Mouse (Mus musculus) thymus, postnatal 0 days (tissue): ENCODE measurements around the gene Tas1r2. TPM values are rescaled to one million over a fixed set of nuclear protein-coding genes. Genes with fewer than 3 reads are reported as not detected.

Source experiments
- DNase-seq: peaks from one replicate; pipeline ENCODE4 v3.0.0-alpha.2; 2015; ENCODE audit warnings: low spot score
- polyA plus RNA-seq: library from polyadenylated mRNA; unstranded; fragments of >200 nt; fragmentation: Nextera tagmentation; extraction: Ambion mirVana; gene quantifications from 2 replicates; pipeline ENCODE4 v1.2.1, GENCODE M21; 2015

Gene Tas1r2
- polyA plus RNA-seq, 1 experiment from 2014 or later: not detected

GRCm38 (mm10) chr4:139637847-139638246, 15.5 kb upstream of the Tas1r2 start:
- no peak for DNase-seq

DNA sequence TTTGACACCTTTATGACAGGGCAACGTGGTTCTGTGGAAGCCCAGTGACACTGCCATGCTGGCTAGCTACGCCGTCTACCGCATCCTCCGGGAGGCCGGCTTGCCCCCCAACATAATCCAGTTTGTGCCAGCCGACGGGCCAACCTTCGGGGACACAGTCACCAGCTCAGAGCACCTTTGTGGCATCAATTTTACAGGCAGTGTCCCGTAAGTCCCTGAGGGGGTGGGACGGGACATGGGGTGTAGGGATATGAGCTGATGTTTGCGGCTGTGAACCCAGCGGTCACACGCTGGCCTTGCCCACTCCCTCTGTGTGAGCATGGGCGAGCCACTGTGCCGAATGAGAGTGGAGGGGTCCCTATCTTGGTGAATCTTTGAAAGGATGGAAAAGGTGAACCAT, 15.0 kb upstream of the Tas1r2 start:
- DNase-seq: no peak

- DNase-seq: no peak
Observed at GRCm38 (mm10) chr4:139639801-139640200, 13.5 kb upstream of the Tas1r2 start.

- DNase-seq: no peak
Observed at GRCm38 (mm10) chr4:139640333-139640732, 13.0 kb upstream of the Tas1r2 start.

DNA sequence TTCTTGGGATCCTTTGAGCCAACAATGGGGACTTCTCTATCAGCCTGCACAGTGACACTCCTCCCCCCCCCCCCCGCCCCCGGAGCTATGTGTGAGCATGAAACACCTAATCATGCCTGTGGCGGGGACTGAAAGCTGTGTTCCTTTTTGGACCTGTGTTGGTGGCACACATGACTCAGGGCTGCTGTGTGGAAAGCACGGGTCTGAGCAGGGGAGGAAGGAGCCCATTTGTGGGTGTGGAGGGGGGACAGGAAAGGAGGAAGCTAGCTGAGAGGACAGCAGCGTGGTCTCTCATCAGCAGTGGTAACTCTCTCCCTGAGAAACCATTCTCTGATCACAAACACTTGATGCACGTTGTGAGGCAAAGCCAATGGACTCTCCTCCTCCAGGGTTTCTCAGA, 12.6 kb upstream of the Tas1r2 start:
- no peak for DNase-seq

DNA sequence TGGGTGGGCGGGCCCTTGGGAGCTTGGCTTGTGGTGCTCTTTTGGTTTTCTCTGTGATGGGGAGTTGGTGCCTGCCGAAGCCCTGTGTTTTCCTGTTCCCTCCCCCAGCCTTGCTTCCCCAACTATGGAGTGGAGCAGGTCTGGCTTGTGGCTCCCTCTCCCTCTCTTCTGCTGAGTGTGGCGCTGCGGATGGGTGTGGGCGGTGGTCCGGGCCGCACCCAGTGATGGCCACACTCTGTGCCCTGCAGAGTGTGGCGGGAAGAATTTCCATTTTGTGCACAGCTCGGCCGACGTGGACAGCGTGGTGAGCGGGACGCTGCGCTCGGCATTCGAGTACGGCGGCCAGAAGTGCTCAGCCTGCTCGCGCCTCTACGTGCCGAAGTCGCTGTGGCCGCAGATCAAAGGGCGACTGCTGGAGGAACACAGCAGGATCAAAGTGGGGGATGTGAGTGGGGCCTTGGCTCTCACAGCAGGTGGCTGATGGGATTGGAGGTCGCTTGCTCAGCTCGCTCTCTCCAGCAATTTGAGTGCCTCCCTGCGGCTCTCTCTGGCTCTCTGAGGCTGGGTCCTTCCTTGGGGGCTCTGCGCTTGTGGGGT, 11.4 kb upstream of the Tas1r2 start:
- DNase-seq: peak; percentile 59

DNA sequence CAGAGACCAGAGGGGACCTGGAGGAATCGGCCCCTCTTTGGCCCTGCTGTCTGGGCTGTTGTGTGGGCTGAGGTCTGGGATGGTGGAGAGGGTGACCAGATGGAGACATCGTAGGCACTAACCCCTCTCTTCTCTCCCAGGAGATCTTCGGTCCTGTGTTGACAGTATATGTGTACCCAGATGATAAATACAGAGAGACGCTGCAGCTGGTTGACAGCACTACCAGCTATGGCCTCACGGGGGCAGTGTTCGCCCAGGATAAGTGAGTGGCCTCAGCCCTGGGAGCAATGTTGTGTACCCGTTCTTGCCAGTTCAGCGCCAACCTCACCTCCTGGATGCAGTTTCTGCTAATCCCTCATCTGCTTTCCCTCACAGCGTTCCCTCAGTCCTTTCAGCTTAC, 9.4 kb upstream of the Tas1r2 start:
- peak; percentile 80 for DNase-seq

- peak; percentile 16 for DNase-seq
Observed at GRCm38 (mm10) chr4:139646916-139647315, 6.4 kb upstream of the Tas1r2 start.

- no peak for DNase-seq
Observed at GRCm38 (mm10) chr4:139650086-139650743, 3.1 kb upstream of the Tas1r2 start.

- DNase-seq: no peak
Observed at GRCm38 (mm10) chr4:139650907-139651306, 2.4 kb upstream of the Tas1r2 start.

GRCm38 (mm10) chr4:139661897-139662296, 8.6 kb downstream of the Tas1r2 start:
- no peak for DNase-seq

- no peak for DNase-seq
Observed at GRCm38 (mm10) chr4:139667632-139668031, 14.3 kb downstream of the Tas1r2 start.

DNA sequence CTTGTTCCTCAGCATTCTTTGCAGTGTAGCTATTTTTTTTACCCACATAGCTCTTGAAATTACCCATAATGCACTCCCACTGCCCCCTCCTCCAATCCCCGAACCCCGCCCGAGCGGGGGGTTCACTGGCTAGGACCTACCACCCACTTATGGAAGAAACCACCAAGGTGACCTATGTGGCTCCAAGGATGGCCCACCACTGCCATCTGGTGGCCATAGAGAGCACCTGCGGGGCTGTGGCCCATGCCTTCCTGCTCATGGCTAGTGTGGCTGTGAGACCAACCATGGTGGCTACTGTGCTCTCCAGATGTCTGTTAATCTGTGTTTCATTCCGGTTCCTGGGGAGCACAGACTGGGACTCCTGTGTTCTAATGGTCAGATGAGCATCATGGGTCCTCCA, 16.5 kb downstream of the Tas1r2 start:
- DNase-seq: peak; percentile 69

DNA sequence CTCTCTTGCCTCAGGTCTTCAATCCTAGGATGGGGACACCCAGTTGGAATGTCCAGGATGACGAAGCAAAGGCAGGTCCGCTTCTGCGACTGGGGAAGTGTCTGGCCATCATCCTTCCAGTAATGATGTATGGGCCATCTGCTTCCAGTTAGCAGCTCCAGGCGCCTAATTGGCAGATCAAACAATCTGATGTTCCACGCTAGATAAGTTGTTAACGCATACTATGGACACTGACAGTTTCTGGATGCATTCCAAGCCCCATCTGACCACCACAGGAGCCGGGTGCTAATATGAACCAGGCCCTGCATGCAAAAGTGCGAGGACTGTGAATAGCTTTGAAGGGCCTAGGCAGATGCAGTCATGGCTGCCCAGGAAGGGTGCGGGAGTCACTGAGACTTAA, 22.4 kb downstream of the Tas1r2 start:
- DNase-seq: no peak

DNA sequence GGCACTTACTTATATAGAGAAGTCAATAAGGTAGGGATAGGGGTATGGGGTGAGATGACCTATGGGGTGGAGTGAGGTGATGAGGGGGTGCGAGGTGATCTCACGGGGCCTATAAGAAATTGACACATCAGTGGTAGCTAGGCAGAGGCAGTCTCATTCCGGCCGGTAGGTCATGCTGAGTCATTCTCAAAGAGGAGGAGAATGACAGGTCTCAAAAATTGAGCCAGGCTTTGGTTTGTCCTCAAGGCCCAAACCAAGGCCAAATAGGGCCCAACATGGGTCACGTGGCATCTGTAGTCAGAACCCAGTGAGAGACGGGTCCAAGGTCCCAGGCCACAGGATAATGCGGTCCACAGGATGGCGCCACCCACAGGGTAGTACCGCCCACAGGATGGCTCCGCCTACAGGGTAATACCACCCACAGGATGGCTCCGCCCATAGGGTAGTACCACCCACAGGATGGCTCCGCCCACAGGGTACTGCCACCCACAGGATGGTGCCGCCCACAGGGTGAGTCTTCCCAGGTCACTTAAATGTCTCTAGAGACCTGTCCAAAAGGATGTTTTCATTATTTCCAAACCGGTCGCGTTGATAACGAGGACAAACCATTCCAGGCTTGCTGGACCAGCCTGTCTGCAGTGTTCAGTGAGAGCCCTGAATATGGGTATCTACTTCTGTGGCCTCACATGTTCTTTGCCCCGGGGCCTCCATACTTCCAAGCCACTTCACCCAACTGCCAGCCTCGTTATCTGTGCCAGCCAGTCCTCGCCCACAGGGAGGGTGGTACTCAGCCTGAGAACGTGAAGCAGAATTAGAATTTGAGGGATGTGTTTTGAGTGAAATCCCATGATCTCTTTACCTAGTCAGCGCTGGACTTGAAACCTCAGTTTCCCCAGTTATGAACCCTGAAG, 30.6 kb downstream of the Tas1r2 start:
- DNase-seq: no peak

- peak; percentile 30 for DNase-seq
Observed at GRCm38 (mm10) chr4:139684639-139685017, 31.3 kb downstream of the Tas1r2 start.

GRCm38 (mm10) chr4:139688058-139688457, 34.7 kb downstream of the Tas1r2 start:
- no peak for DNase-seq

DNA sequence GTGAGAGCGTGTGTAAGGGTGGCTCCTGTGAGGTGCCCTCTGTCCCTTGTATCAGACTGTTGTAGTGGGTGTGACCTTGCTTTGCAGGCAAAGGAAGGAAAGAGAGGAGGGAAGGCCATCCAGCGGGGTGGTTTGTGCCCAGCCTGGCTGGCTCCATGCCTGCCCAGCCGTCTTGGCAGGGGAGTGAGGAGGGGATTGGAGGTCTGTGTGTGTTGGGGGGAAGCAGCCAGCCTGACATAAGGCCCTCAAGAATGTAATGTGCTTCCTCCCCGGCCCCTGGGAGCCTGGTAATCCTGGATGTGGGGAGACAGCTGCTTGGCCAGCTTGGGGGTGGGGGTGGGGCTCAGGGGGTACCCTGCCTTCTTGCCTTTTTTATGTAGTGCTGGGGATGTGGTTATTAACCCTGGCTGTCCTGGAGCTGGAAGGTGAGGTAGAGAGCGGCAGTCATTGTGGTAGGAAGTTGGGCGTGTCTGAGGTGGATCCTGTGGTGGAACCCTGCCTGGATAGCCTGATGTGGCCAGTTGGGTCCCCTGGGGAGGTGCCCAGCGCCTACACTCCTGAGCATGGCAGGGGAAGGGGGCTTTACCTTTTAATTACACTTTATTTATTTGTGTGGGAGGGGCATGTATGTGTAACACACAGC, 36.4 kb downstream of the Tas1r2 start:
- DNase-seq: no peak

- DNase-seq: no peak
Observed at GRCm38 (mm10) chr4:139693315-139693714, 40.0 kb downstream of the Tas1r2 start.

DNA sequence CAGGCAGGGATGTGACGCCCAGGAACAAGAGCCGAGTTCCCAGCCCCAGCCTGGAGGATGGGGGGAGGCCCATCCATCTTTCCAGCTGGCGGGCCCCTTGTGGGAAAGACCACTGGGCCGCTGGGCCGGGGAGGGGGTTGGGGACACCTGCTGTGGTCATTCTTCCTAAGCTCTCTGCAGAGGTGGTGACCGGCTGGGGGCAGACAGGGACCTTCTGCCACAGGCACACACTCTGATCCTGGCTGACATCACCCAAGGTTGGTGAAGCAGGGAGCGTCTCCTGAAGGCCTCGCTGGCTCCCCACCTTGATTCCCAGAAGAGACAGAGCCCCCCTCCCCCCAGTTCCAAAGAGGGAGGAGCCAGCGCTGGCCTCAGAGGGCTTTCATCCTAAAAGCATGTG, 44.4 kb downstream of the Tas1r2 start:
- DNase-seq: no peak

GRCm38 (mm10) chr4:139698602-139699001, 45.3 kb downstream of the Tas1r2 start:
- DNase-seq: no peak

- DNase-seq: no peak
Observed at GRCm38 (mm10) chr4:139702914-139703313, 49.6 kb downstream of the Tas1r2 start.
